Mouse (Mus musculus): ENCODE data around the gene Ankrd54. TPM values are rescaled to one million over a fixed set of nuclear protein-coding genes. Genes with fewer than 3 reads are reported as not detected.

The Ankrd54 gene
- polyA plus RNA-seq, 1 experiment: 60.7 TPM

DNA sequence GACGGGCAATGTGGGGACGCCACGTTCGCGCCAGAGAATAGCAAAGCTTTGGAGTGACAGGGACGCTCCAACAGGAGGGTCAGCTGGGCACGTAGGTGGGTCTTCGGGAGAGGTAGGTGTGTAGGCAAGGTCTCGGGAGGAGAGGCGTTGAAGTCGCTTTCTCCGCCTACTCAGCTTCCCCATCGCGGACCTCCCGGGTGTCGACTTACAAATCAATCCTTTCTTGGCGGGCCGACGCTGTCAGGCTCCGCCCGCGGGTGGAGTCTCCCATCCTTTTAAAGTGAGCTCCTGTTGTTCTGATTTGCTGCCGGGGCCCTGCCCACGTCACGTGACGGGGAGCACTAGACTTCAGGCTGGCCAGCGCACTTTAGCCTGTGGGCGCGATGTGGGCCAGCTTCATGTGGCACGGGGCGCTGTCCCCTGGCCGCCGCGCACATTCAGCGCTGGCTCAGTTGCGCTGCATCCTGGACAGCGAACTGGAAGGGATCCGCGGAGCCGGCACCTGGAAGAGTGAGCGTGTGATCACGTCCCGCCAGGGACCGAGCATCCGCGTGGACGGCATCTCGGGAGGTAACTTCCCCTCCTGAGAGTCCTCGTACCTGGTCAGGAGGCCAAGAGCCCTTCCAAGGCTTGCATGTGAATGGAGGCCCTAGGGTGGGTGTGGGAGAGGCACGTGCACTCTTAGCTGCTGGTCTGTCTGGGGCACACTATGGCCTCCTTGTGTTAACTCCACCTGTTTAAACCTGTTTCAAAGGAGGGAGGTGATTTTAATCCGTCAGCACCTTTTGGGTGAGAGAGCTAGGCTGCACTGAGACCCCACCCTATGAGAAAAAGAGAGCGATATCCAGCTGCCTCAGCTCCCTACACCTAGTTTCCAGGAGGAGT lies 31.9 kb downstream of the Ankrd54 start:
- peak; percentile 87 for DNase-seq
- H3K4me1 ChIP-seq (ENCODE audit: control insufficient read depth, insufficient read depth, low read length): peaks cover 17% of the 10 kb centered on the region
- WGBS: 2% methylated on average over 52 of the region's 52 CpGs
- H3K4me3 ChIP-seq (replicated peaks; ENCODE audit: extremely low read depth, low read depth, low read length): peak overlapping the region; percentile 85
- TF ChIP-seq CTCF (IDR thresholded peaks at IDR 0.05; ENCODE audit: insufficient read depth, low read length) (no peak), POLR2A (IDR thresholded peaks at IDR 0.05; ENCODE audit: borderline replicate concordance, extremely low read depth, low read depth, low read length) (peak; percentile 67; the same call in 1 of the 2 replicates)

DNA sequence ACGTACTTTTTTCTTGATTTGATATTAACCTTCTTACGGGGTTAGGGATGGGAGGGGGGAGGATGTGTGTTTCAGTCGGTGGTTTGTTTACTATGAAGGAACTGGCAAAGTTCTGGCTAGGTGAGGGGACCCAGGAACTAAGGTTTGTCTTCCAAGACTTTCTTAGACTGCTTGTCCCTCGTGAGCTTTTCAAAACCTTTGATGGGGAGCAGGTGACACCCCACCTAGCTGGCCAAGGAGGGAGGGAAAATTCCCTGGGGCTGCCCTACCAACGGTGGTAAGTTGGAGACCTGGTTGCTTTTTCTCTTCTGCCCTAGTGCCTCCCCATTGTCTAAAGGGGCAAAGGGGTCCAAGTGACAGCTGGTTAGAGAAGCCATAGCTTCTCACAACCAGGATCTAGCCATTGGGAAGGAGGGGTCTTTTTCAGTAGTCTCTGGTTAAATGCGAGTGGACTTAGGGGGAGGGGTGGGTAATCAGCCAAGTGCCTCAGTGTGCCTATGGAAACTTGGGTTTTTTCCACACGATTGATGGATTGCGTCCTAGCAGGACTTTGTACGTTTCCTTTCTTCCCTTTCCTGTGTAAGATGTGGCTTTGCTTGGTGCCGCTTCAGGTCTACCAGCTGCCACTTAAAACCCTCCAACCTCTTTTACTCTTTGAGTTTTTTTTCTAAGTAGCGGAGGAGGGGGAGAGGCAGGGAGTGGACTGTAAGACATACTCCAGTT lies 33.0 kb downstream of the Ankrd54 start:
- peak overlapping the region; percentile 81 for H3K4me3 ChIP-seq (replicated peaks; ENCODE audit: extremely low read depth, low read depth, low read length)

DNA sequence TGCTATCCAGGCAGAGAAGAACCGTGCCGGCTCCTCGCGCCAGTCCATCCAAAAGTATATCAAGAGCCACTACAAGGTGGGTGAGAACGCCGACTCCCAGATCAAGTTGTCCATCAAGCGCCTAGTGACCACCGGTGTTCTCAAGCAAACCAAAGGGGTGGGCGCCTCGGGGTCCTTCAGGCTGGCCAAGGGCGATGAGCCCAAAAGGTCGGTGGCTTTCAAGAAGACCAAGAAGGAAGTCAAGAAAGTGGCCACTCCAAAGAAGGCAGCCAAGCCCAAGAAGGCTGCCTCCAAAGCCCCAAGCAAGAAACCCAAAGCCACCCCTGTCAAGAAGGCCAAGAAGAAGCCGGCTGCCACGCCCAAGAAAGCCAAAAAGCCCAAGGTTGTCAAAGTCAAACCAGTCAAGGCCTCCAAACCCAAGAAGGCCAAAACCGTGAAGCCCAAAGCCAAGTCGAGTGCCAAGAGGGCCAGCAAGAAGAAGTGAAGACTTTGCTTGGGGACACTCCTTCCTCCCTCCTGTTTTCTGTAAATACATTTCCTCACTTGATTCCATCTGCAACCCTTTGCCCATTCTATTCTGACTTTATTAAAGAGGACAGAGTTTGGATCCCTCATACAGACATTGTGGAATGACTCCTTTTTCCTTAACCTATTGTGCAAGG lies 33.7 kb downstream of the Ankrd54 start:
- peaks cover 17% of the 10 kb centered on the region for H3K4me1 ChIP-seq (ENCODE audit: control insufficient read depth, insufficient read depth, low read length)
- H3K4me3 ChIP-seq (replicated peaks; ENCODE audit: extremely low read depth, low read depth, low read length): peak overlapping the region; percentile 81
- TF ChIP-seq POLR2A (IDR thresholded peaks at IDR 0.05; ENCODE audit: borderline replicate concordance, extremely low read depth, low read depth, low read length) (peak; percentile 26; the same call in 1 of the 2 replicates), CTCF (IDR thresholded peaks at IDR 0.05; ENCODE audit: insufficient read depth, low read length) (no peak)
- no peak for DNase-seq
- WGBS: 10% methylated on average over 16 of the region's 16 CpGs

More for the DNA sequence above, 33.0 kb downstream of the Ankrd54 start:
- DNase-seq: no peak
- 3% methylated on average over 11 of the region's 11 CpGs for WGBS
- peaks cover 17% of the 10 kb centered on the region for H3K4me1 ChIP-seq (ENCODE audit: control insufficient read depth, insufficient read depth, low read length)
- TF ChIP-seq POLR2A (IDR thresholded peaks at IDR 0.05; ENCODE audit: borderline replicate concordance, extremely low read depth, low read depth, low read length) (no peak), CTCF (IDR thresholded peaks at IDR 0.05; ENCODE audit: insufficient read depth, low read length) (no peak)

DNA sequence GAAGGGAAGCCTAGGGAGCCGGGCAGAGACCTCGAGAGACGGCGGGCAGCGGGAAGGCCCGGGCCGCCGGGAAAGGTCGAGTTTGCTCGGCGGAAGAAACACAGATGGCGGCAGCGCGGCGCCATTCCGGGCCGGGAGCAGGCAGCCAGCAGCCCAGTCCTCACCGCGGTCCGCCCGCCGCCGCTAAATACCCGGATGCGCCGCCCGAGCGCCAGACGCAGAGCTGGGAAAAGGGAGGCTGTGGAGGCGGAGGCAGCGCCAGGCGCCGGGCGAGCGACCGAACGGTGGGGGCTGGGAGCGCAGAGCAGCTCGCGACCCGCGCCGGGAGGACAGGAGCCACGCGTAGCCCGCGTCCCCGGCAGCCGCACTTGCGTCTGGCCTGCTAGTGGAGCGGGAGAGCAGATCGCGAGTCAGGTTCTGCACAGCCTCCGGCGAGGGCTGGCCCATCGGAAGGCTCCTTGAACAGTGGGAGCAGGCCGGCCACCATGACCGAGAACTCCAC lies 34.4 kb downstream of the Ankrd54 start, which contains the start of gene H1f0:
Gene H1f0 (plus strand): TSS at position 214 of the 502 bp plus-strand sequence.
- peak; percentile 93 for DNase-seq
- under 1% methylated on average over 58 of the region's 58 CpGs for WGBS
- Histone ChIP-seq H3K4me3 (replicated peaks; ENCODE audit: extremely low read depth, low read depth, low read length) (peak within 1 kb of the TSS; percentile 81), H3K4me1 (ENCODE audit: control insufficient read depth, insufficient read depth, low read length) (peaks cover 17% of the 10 kb centered on the region)
- TF ChIP-seq POLR2A (IDR thresholded peaks at IDR 0.05; ENCODE audit: borderline replicate concordance, extremely low read depth, low read depth, low read length): peak; percentile 91
- no peak for TF ChIP-seq CTCF (IDR thresholded peaks at IDR 0.05; ENCODE audit: insufficient read depth, low read length)

DNA sequence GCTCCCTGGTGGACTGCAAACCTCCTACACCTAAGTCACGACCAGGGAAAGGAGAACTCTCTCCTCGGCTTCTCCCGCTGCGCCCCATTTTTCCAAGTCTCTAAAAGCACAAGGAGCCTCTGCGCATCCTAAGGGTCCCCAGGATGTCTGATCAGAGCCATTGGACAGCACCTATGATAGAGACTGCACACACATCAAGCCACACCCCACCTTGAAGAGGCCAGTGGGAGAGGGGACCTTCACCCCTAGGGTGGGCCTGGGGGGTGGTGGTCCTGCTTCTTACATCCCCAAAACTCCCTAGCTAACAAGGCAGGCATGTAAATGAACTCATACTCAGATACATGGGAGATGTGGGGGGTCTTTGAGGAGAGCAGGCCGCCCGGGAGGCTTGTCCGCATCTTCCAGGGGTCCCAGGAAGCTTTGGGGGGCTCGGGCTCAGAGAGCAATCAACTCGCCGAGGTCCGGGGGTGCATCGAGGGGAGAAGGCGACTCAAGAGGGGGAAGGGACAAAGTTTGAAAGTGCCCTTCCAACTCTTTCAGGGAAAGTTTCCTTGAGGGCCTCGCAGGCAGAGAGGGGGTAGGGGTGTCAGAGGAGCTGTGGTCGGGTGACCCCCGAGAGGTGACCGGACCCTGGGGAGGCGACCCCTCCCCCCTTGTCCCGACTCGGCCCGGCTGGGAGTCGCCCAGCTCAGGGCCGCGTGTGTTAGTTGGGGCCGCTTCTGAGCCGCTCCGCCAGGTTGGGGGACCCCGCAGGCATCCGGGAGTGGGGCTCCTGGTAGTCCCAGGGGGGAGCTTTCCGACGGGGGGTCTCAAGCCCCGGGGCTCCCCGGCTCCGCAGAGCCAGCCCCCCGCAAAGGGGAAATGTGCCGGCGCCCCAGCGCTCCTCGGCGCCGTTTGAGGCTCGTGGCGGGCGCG lies 35.1 kb downstream of the Ankrd54 start:
- H3K4me1 ChIP-seq (ENCODE audit: control insufficient read depth, insufficient read depth, low read length): peaks cover 17% of the 10 kb centered on the region
- no peak for TF ChIP-seq POLR2A (IDR thresholded peaks at IDR 0.05; ENCODE audit: borderline replicate concordance, extremely low read depth, low read depth, low read length)
- TF ChIP-seq CTCF (IDR thresholded peaks at IDR 0.05; ENCODE audit: insufficient read depth, low read length): no peak
- H3K4me3 ChIP-seq (replicated peaks; ENCODE audit: extremely low read depth, low read depth, low read length): peak overlapping the region; percentile 81
- DNase-seq: no peak
- WGBS: 7% methylated on average over 46 of the region's 46 CpGs

GRCm38 (mm10) chr15:79026511-79027290 lies 36.0 kb downstream of the Ankrd54 start:
- 57% methylated on average over 14 of the region's 14 CpGs for WGBS
- TF ChIP-seq CTCF (IDR thresholded peaks at IDR 0.05; ENCODE audit: insufficient read depth, low read length): no peak
- no peak for TF ChIP-seq POLR2A (IDR thresholded peaks at IDR 0.05; ENCODE audit: borderline replicate concordance, extremely low read depth, low read depth, low read length)
- no peak for DNase-seq
- Histone ChIP-seq H3K4me1 (ENCODE audit: control insufficient read depth, insufficient read depth, low read length) (peaks cover 17% of the 10 kb centered on the region), H3K4me3 (replicated peaks; ENCODE audit: extremely low read depth, low read depth, low read length) (no peak overlapping the region)

DNA sequence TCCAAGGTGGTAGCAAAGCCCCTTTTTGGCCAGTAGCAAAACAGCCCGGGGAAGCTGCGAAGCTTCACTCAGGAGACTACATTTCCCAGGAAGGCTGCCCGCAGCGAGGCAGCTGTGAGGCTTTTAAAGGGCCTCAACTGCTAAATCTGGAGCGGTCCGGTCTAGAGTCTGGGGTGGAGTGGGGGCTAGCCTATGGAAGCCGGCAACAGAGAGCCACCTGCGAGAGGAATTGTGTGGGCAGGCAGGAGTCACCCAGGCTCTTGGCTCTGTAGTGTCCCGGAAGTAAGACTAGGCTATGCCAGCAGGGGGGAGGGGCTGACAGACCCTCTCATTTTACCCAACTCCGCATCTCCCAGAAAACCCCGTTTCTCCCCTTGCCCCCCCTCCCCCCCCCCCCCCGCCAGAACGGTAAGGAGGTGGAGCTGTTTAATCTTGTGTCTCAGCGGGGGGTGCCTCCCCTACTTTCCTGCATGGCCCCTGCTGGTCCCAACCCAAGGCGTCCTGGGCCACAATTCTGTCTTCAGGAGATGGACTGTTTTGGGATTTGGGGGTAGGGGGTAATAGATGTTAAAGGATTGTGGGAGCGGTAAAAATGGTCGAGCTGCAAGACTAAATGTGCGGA lies 36.9 kb downstream of the Ankrd54 start:
- no peak overlapping the region for H3K4me3 ChIP-seq (replicated peaks; ENCODE audit: extremely low read depth, low read depth, low read length)

More for the DNA sequence above, 36.9 kb downstream of the Ankrd54 start:
- H3K4me1 ChIP-seq (ENCODE audit: control insufficient read depth, insufficient read depth, low read length): peaks cover 15% of the 10 kb centered on the region
- no peak for DNase-seq
- TF ChIP-seq POLR2A (IDR thresholded peaks at IDR 0.05; ENCODE audit: borderline replicate concordance, extremely low read depth, low read depth, low read length): no peak
- WGBS: 20% methylated on average over 18 of the region's 18 CpGs
